ENCODE assay signal across 15 mouse cellular contexts in genomic region chr4:95304006-95304405, GRCm38 (mm10).
A peak's percentile ranks its signal among the peaks of the same experiment; 100 is the strongest.
DNase-seq lines count a peak whose midpoint lies in the region; TF ChIP-seq lines count a peak whose summit lies in the region.
"Had no signal": no experiment of that assay in that cellular context is flagged by ENCODE, and none has a peak within 500 bp of the region (broad histone marks: within the 10 kb centered on the region; RNA-seq: fewer than 3 reads in every experiment).

No protein-coding gene starts in this region.

- peak overlapping the region; percentile 79 for H3K27ac ChIP-seq in gastrocnemius, adult 2 months
- H3K27ac ChIP-seq in macrophage, result 0 out of 2 replicates have a peak overlapping the region, but pooled peaks have one; percentile 5
- H3K27ac ChIP-seq: limb, embryonic 13.5 days; liver, embryonic 14.5 days had no signal

- TF ChIP-seq CTCF in gastrocnemius, adult 2 months (IDR thresholded peaks at IDR 0.05), result no peak

- intact Hi-C loops in gastrocnemius, adult 2 months (cut with DNase I), result no loop called here

- H3K79me2 ChIP-seq in macrophage (ENCODE audit: inconsistent target), result no peaks in the 10 kb centered on the region

- no peak for DNase-seq in gastrocnemius, adult 2 months
- no peak for DNase-seq in gastrocnemius, postnatal 25 days
- peak; percentile 38 for DNase-seq in retina, postnatal 1 day
- no peak for DNase-seq in retina, embryonic 14.5 days (ENCODE audit: low spot score)
- peak; percentile 89 for DNase-seq in kidney, adult 9 months
- DNase-seq in frontal cortex, postnatal 36 days (ENCODE audit: low spot score in 2 of 2), result no peak
- no peak for DNase-seq in adipocyte (ENCODE audit: low spot score)
- DNase-seq: adrenal gland, postnatal 25 days; cerebellum, adult 11-12 months; cerebellum, postnatal 14 days; midbrain, embryonic 14.5 days had no signal

- H3K4me3 ChIP-seq in gastrocnemius, adult 2 months, result no peak overlapping the region
- no peak overlapping the region for H3K4me3 ChIP-seq in macrophage (ENCODE audit: inconsistent target)
- H3K4me3 ChIP-seq: embryonic facial prominence, embryonic 13.5 days; limb, embryonic 13.5 days had no signal

- 69% methylated on average over 1 of the region's 1 CpGs for WGBS in macrophage (ENCODE audit: missing documents)

- no peaks in the 10 kb centered on the region for H3K36me3 ChIP-seq in macrophage (ENCODE audit: inconsistent target)
- H3K36me3 ChIP-seq: embryonic facial prominence, embryonic 13.5 days; limb, embryonic 13.5 days had no signal

Comparison
In these comparisons a context has a peak if more than half of its experiments do, and no peak if none do; other contexts are left out.
1. DNase-seq: peak in retina, postnatal 1 day (single experiment) and kidney, adult 9 months (single experiment); none in gastrocnemius, adult 2 months (single experiment), gastrocnemius, postnatal 25 days (single experiment), retina, embryonic 14.5 days (single experiment), frontal cortex, postnatal 36 days (0 of 2) and adipocyte (single experiment).